Mouse (Mus musculus): ENCODE measurements around the gene Zbtb46. TPM values are rescaled to one million over a fixed set of nuclear protein-coding genes. Genes with fewer than 3 reads are reported as not detected.

The Zbtb46 gene
- total RNA-seq (2015) (1.4 and 2.5 TPM in 2 replicates), total RNA-seq (2017) (2.3 and 3.9 TPM in 2 replicates)

DNA sequence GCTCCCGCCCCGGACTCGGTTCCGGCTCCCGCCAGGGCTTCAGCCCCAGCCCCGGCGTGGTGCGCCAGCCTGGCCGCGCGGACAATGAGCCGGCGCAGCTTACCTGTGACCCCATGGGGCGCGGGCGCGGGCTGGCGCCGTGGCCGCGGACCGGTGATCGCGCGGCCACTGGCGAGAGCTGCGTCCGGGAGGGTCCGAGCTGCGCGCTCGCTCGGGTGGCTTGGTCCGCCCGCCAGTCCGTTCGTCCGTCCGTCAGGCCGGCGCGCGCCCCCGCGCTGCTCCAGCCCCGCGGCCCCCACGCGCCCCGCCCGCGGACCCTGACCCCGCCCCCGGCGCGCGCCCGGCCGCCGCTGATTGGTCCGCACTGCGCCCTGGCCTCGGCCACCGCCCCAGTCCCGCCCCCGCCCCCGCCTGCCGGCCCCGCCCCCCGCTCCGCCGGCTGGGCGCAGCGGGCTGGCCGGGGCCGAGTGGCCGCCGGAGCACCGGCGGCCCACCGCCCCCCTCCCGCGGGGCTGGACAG is at the start of gene Zbtb46:
TSS of gene Zbtb46 (minus strand) at position 274 of the 520 bp plus-strand sequence.
- ATAC-seq (ENCODE audit: poor library complexity, severe bottlenecking): peak; percentile 61

DNA sequence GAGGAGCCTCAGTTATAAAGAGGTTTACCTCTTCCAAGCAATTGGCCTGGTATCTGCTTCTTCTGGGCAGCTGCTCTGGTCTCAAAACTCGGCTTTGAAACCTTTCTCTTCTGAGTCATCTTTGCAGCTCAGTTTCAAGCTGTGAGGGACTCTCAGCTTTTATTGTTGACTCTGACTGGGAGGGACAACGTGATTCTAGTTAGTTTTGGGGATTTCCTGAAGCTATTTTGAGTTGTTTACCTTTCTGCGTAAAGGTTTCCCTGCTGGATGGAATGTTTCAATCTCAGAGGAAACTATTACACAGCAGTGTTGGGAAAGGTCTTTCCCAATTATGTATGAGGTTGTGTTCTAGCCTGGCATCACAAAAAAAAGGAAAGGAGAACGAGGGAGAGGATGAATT is 39.4 kb upstream of the Zbtb46 start:
- ATAC-seq (ENCODE audit: poor library complexity, severe bottlenecking): no peak

DNA sequence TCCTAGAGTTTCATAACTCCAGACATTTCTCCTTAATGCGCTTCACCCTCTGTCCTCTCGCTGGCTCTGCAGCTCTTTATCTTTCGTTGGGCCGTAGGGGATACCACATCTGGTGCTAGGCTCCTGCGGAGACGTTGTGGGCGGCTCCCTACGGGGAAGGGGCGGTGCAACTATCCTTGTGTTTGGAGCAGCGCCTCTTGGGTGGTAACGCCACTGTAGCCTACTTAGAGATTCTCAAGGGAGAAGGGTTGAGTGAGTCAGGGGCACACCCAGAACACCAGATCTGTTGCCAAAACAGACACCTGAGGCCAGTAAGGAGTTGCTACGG is 38.3 kb upstream of the Zbtb46 start:
- peak; percentile 56 for ATAC-seq (ENCODE audit: poor library complexity, severe bottlenecking)

DNA sequence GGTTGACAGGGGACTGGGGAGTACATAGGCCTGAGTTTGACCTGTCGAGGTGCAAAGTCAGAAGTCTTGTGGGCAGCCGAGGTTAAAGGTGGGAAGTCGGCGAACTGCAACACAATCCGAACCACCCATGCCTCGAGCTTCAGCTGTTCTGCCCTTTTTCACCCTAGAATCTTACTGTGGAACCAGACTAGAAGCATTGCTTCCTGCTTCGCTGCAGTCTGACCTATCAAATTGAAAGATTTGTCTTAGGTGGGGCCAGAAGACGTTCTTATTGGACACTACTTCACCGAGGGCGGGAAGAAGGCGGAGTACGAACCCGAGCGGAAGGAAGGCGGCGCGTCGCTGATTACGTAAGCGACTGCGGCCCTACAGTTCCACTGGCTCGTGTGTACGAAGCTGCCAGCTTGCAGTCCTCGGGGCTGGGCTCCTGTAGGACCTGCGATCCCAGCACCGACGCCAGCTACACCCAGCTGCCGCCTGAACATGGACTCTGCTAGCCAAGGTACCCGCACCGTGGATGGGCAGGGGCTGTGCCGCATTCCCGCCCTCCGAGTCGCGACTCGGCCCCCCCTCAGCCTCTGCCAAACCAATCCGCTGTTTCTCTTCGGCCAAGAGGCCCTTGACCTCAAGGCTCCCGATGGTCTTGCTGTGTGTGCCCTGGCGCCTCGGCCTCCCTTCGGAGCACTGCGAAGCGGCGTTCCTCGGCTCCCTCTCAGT is 37.8 kb upstream of the Zbtb46 start, which contains the start of gene Tpd52l2:
TSS of gene Tpd52l2 (plus strand) at position 312 of the 717 bp plus-strand sequence.
- ATAC-seq (ENCODE audit: poor library complexity, severe bottlenecking): peak; percentile 74

DNA sequence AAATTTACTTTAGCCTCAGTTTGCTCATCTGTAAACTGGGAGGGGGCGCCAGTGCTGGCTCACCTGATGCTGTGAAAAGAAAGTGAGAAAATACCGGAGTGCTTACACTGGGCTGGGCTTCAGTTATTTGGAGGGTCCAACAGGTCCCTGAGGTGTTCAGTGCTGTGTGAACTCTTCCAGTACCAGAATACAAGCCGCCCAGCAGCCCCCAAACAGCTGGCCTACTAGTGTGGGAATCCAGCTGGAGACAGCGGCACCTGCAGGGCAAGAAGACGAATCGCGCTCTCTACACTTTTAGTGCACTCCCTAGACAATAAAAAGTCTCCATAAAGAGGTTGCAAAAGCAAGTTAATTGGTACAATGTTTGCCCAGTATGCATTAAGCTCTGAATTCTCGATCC is 37.1 kb upstream of the Zbtb46 start:
- peak; percentile 38 for ATAC-seq (ENCODE audit: poor library complexity, severe bottlenecking)

DNA sequence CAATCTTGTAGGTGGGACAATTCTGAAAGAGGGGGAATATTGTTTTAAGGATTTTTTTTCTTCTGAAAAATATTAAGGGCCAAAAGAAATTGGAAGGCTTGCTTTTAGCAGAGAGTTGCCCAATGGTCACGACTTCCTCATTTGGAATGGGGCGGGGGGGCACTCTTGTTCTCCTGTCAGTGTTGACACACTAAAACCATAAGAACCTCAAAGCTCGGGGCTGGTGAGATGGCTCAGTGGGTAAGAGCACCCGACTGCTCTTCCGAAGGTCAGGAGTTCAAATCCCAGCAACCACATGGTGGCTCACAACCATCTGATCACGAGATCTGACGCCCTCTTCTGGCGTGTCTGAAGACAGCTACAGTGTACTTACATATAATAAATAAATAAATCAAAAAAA is 36.6 kb upstream of the Zbtb46 start:
- peak; percentile 49 for ATAC-seq (ENCODE audit: poor library complexity, severe bottlenecking)

DNA sequence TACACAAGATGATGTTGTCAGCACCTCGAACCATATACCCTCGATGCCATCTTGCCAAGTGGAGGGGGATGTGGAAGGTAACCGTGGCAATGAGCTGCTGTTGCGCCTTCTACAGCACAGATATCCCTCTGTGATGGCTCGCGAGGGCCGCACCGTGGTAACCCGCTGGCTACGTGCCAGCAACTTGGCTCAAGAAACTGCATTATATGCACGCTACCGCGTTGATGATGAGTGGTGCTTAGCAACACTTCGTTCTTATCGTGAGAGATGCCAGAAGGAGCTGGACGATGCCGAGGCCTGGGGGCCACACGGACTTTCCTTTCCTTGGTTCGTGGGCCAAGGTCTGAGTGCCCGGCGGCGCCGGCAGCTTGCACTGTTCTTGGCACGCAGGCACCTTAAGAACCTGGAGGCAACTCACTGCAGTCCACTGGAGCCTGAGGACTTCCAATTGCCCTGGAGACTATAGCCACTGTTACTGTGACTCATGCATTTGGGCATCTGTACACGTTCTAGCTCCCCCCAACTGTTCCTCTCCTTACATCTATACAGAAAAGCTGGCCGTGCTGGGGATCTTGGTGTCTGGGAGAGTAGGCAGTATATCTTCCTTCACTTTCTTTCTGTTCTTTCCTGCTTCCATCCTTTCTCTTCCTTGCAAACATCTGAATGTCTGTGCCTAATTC is 35.2 kb upstream of the Zbtb46 start:
- ATAC-seq (ENCODE audit: poor library complexity, severe bottlenecking): no peak

DNA sequence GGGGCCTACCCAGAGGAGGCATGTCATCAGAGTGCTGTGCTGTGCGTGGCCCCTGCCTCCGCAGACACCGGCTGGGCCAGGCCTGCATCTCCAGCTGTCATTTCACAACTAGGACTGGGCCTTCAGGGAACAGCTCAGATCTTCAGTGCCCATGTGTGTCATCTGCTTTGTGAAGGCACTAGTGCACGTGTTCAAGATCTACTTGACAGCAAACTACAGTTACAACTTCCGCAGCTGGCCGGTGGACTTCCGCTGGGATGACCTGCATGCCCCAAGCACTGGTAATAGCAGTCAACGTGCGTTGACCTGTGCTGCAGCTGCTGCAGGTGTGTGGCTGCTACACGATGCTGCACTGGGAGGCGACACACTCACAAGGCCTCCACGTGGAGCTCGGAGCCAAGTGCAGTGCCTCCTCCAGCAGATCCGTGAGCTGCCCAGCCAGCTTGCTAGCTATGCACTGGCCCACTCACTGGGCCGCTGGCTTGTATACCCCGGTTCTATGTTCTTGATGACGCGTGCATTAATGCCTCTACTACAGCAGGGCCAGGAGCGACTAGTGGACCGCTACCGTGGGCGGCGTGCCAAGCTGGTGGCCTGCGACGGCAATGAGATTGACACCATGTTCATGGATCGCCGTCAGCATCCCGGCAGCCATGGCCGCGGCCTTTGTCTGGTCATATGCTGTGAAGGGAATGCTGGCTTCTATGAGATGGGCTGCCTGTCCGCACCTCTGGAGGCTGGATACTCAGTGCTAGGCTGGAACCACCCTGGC is 34.1 kb upstream of the Zbtb46 start, which contains the start of gene Abhd16b:
TSS of gene Abhd16b (plus strand) at position 51 of the 772 bp plus-strand sequence.
- no peak for ATAC-seq (ENCODE audit: poor library complexity, severe bottlenecking)

DNA sequence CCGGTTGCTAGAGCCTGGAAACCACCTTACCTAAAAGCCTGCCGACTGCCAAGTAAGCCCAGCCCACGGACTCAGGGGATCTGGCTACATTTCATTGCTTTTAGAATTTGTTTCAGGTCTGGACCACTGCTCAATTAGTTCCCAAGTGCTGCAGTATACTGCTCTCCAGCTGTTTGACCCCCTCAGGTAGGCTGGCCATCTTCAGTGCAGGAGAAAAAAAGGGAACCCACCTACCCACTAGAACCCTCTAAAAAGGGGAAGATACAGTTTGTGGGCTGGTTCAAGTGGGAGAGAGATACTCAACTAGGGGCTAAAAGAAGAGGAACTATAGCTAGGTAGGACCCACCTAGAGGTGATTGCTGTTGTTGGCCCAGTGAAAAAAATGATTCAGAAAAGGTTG is 33.0 kb upstream of the Zbtb46 start:
- peak; percentile 34 for ATAC-seq (ENCODE audit: poor library complexity, severe bottlenecking)

DNA sequence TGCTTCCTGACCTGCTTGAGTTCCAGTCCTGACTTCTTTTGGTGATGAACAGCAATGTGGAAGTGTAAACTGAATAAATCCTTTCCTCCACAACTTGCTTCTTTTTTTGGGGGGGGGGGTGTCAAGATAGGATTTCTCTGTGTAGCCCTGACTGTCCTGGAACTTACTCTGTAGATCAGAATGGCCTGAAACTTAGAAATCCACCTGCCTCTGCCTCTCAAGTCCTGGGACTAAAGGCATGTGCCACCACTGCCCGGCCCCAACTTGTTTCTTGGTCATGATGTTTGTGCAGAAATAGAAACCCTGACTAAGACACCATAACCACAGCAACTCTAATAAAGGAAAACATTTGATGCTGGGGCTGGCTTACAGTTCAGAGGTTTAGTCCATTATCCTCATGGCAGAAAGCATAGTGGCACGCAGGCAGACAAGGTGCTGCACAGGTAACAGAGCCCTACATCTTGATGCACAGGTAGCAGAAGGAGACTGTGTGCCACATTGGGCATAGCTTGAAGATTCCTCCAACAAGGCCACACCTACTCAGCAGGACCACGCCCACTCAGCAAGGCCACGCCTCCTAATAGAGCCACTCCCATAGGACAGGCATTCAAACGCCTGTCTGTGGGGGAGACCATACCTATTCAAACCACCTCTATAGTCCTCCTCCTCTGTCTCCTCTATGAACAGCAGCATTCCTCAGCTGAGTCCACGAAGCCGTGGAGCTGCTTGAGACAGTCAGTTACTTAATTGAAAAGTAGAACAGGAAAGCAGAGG is 32.4 kb upstream of the Zbtb46 start:
- peak; percentile 38 for ATAC-seq (ENCODE audit: poor library complexity, severe bottlenecking)

DNA sequence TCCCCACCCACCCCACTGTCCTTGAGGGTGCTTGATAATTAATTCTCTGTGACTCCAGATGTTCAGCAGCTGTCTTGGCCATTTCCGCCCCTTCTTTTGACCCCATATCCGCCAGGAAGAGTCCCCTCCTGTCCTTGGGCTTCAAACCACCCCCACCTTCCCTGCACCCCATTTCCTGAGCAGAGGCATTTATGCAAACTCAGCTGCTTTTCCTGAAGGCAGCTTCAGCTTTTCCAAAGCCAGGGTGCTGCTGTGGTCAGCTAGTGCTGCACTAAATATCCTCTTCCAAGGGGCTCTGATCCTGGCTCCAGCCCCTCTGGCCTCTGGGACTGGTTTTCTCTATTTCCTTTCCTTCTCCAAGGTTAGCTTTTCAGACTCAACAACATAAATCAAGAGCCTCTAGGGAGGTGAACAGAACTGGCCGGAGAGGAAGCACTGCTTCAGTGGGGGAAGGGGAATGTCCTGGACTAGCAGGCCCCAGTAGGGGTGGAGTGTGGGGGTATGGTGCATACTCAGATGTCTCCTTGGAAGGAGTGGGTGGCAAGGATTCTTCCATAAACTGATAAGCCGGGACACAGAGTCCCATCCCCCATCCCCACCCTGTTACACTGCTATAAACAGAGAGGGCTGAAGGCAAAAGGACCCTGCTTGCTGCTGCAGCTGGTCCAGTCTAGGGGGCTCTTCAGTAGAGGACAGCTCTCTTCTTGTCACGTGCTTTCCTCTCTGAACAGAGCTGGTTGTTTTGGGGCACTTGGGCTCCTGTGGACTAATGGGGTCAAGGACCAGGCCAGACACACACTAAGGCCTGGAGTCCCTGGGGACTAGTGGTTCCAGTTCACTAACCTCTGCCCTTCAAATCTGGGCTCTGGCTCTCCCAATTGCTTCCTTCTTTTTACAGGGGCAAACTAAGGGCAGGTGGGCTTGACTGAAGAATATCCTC is 28.4 kb upstream of the Zbtb46 start:
- ATAC-seq (ENCODE audit: poor library complexity, severe bottlenecking): no peak

DNA sequence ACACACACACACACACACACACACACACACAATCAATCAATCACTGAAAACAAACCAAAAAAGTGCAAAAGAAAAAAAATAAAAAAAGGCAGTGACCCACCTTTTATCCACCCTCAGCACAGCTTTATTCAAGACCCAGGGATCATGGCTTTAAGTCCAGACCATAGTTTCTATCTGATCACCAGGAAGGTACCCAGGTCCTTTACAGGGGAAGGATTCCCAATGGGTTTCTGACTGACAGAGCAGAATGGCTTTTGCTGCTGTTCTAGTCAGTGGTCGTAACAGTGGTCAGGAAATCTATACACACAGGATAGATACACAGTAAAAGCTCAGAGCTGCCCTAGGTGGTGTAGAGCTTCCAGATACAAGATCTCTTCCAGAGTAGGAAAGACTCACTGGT is 26.5 kb upstream of the Zbtb46 start:
- no peak for ATAC-seq (ENCODE audit: poor library complexity, severe bottlenecking)

DNA sequence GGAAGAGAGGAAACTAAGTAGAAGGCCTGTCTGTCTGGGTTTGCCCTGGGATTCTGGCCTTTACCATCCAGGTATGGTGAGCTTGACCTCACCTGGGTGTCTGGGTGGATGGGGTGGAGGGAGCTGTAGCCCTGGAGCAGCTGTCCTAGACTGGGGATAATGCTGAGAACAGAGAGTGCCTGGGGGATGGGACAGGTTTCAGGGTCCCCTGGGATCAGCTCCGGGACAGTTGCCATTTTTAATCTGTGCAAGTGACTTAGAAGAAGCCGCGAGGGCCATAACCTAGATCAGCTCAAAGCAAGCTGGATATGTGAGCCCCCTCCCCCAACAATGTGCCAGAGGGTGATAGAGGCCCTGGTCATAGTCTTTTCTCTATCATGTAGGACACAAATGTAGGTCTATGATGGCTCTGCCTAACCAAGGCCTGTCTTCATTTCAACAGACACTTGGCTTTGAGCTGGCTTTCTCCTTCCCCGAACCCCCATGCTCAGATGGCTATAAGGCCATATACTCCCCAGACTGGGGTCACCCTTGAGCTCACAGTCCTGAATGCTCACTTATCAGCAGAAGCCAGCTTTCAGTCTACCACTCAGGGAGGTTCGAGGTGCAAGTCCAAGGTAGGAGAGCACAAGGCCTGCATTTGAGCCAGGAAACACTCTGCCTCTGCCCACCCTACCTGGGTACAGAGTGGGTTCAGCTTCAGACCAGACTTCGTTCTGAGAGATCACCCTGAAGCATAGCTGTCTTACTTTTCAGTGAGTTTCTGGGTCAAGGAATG is 25.4 kb upstream of the Zbtb46 start:
- ATAC-seq (ENCODE audit: poor library complexity, severe bottlenecking): no peak

DNA sequence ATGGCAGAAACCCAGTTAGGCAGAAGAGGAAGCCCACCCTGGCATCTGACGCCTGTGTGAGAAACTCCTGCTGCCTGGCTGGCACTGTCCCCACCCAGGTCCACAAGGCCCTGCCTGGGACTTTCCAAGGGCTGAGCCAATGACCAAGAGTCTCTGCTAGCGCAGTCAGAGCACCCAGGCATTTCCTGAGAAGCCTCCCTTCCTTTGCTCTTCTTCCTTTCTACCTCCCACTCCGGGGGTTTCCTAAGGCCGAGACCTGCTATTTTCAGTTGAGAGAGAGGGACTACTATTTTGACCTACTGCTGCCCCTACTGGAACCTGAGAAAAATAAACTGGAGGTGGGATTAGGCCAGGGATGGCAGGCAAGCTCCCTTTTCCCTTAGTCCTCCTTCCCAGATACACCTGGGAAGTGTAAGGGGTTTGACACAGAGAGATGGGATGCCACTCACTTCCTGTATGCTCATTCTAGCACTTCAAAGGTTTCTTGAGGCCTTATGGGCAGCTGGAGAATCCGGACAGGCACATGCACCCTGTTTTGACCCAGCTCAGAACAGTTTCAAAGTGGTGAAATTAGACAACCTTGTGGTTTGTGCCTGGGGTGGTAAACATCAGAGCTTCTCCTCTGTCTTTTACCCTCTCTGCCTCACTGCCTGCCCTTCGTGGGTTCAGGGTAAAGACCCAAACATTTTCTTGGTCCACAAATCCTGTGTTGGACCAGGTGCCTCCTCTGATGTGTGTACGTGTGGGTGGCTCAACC is 24.5 kb upstream of the Zbtb46 start:
- ATAC-seq (ENCODE audit: poor library complexity, severe bottlenecking): peak; percentile 71

DNA sequence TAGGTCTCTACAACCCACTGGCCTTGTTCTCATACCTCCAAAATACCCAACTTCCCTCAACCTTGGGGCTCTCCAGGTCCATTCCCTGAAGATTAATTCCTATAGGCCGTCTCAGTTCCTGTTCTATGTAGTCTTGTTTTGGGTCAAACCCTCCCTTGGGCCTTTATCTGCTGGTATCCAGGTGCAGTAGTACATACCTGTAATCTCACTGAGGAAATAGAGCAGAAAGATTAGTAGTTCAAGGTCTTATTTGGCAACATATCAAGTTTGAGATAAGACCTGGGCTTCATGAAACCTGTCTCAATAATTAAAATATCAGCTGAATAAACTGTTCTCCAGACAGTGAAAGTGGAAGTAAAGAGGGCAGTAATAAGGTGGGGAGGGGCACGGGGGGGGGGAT is 23.9 kb upstream of the Zbtb46 start:
- no peak for ATAC-seq (ENCODE audit: poor library complexity, severe bottlenecking)

DNA sequence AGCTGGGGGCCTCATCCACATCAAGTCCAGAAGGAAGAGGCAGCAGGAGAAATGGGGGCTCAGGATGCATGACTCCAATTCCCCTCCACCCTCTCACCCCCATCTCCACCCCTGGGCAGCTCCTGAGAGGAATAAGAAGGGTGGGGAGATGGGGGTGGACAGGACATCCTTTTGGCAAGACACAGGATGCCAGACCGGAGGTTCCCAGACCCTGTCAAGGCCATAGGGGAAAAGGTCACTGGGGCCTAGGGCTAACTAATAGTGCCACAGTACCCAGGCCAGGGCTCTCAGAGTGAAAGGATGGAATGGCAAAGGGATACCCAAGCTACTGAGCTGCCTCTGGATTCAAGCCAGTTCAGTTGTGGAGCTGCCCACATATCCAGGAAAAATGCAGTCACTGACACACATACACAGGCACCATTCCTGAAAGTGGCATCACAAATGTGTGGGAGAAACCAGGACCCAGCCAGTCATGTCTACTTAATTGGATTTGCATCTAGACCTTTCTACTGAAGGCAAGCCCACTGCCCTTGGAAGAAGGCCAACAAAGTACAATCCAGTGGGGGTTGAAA is 13.1 kb upstream of the Zbtb46 start:
- no peak for ATAC-seq (ENCODE audit: poor library complexity, severe bottlenecking)

DNA sequence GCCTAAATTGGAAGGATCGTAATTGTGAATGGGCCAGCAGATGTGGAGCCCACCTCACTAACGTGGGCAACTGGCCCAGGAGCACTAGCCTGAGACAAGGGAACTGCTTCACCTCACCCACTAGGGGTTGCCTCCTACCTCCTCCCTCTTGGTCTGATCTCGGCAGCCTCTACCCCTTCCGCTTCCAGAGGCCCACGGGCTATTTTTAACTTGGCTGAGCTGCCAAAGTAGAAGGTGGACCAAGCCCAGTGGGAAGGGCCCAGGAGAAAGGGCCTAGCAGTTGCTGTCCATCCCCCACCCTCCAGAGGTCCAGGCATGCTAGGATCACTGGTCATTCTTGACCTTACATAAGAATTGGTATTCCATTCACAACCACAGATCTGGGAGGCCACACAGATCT is 12.0 kb upstream of the Zbtb46 start:
- peak; percentile 80 for ATAC-seq (ENCODE audit: poor library complexity, severe bottlenecking)

DNA sequence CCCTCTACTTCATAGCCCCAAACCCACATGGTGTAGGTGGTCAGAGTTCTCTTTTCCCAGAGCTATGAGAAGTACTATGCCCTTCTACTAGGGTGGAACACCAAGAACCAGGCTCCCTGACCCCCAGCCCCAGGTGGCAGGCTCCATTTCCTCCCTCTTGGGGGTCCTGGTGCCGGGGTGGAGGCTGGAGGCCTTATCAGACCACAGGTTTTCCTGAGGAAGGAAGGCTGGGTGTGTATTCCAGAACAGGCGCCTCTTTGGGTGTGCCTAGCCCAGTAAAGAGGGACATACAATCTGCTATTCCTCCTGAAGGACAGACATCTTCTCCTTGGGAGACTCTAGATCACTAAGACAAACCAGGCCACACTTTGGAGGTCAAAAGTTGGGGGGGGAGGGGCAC is 11.1 kb upstream of the Zbtb46 start:
- no peak for ATAC-seq (ENCODE audit: poor library complexity, severe bottlenecking)

Measured in megakaryocyte, adult 5-6 weeks (primary cell).